Mouse (Mus musculus) MEL (cell line): ENCODE measurements around the gene Polr2i. TPM values are rescaled to one million over a fixed set of nuclear protein-coding genes. Genes with fewer than 3 reads are reported as not detected.
"Not testable (repeated sequence)": the region's sequence is repeated elsewhere in the genome, so short reads cannot be mapped to it uniquely, and the experiment has no call there.

Experiments used
- DNase-seq: peaks from one replicate; pipeline ENCODE4 v3.0.0; 2011; ENCODE audit warnings: low read depth, low spot score
- H3K27ac ChIP-seq: 2 replicates; pipeline ENCODE4 v1.5.1; 2012; ENCODE audit warnings: low read depth, mild to moderate bottlenecking, control low read depth, low read length, moderate library complexity; ENCODE audit not compliant: control insufficient read depth
- H3K27me3 ChIP-seq, 2 experiments: fragments of 150-350 bp in 1 of 2; sonication (generic) in 1 of 2; 2 replicates each; pipeline ENCODE4 v1.6.1; 2012; ENCODE audit warnings: low read length in 2 of 2, mild to moderate bottlenecking in 2 of 2, improper control_type of control experiment in 1 of 2, moderate library complexity in 1 of 2; ENCODE audit not compliant: insufficient read depth in 2 of 2, control insufficient read depth in 1 of 2
- H3K36me3 ChIP-seq, 2 experiments: 2 replicates each; pipeline ENCODE4 v1.6.1; 2012 to 2014; ENCODE audit warnings: low read length in 2 of 2, improper control_type of control experiment in 1 of 2, inconsistent platforms in 1 of 2, mild to moderate bottlenecking in 1 of 2; ENCODE audit not compliant: insufficient read depth in 2 of 2, control insufficient read depth in 1 of 2
- H3K4me1 ChIP-seq, 2 experiments: fragments of 150-350 bp in 1 of 2; sonication (generic) in 1 of 2; 2 replicates each; pipeline ENCODE4 v1.6.1; 2012; ENCODE audit warnings: low read length in 2 of 2, improper control_type of control experiment in 1 of 2, mild to moderate bottlenecking in 1 of 2; ENCODE audit not compliant: insufficient read depth in 2 of 2, control insufficient read depth in 1 of 2
- H3K4me3 ChIP-seq, 2 experiments: fragments of 150-350 bp in 1 of 2; sonication (generic) in 1 of 2; 2 replicates each; pipeline ENCODE4 v1.5.1; 2012; ENCODE audit warnings: low read depth in 2 of 2, low read length in 2 of 2, mild to moderate bottlenecking in 2 of 2, moderate library complexity in 2 of 2, control low read depth in 1 of 2, improper control_type of control experiment in 1 of 2; ENCODE audit not compliant: control insufficient read depth in 1 of 2, insufficient read depth in 1 of 2
- H3K79me2 ChIP-seq: 2 replicates; pipeline ENCODE4 v1.6.1; 2012; ENCODE audit warnings: mild to moderate bottlenecking, low read length, moderate library complexity; ENCODE audit not compliant: control insufficient read depth, poor library complexity, insufficient read depth
- H3K9ac ChIP-seq: 2 replicates; pipeline ENCODE4 v1.6.1; 2012; ENCODE audit warnings: low read depth, mild to moderate bottlenecking, control low read depth, low read length, moderate library complexity; ENCODE audit not compliant: control insufficient read depth, poor library complexity, severe bottlenecking
- H3K9me3 ChIP-seq: fragments of 150-350 bp; sonication (generic); replicated peaks from 2 replicates; pipeline ENCODE4 v1.6.1; 2012; ENCODE audit warnings: mild to moderate bottlenecking, low read length, improper control_type of control experiment, moderate library complexity; ENCODE audit not compliant: insufficient read depth
- CHD1 ChIP-seq: IDR thresholded peaks from 2 replicates; pipeline ENCODE4 v1.6.1; 2012; ENCODE audit warnings: low read depth, mild to moderate bottlenecking, inconsistent platforms, low read length, improper control_type of control experiment
- NRF1 ChIP-seq: IDR thresholded peaks from 2 replicates; pipeline ENCODE4 v1.6.1; 2014; ENCODE audit warnings: low read depth, mild to moderate bottlenecking, inconsistent platforms, low read length, improper control_type of control experiment, moderate library complexity; ENCODE audit not compliant: poor library complexity, insufficient read depth, severe bottlenecking
- POLR2AphosphoS5 ChIP-seq: IDR thresholded peaks from 2 replicates; pipeline ENCODE4 v1.6.1; 2012; ENCODE audit warnings: low read depth, borderline replicate concordance, mild to moderate bottlenecking, inconsistent platforms, low read length, moderate library complexity, mixed read lengths
- RCOR1 ChIP-seq: IDR thresholded peaks from 2 replicates; pipeline ENCODE4 v1.6.1; 2012; ENCODE audit warnings: low read depth, mild to moderate bottlenecking, inconsistent platforms, low read length, improper control_type of control experiment
- TBP ChIP-seq: IDR thresholded peaks from 2 replicates; pipeline ENCODE4 v1.8.0; 2011; ENCODE audit warnings: low read depth, low read length, improper control_type of control experiment
- ZKSCAN1 ChIP-seq: IDR thresholded peaks from 2 replicates; pipeline ENCODE4 v1.6.1; 2012; ENCODE audit warnings: low read depth, mild to moderate bottlenecking, inconsistent platforms, low read length, improper control_type of control experiment, moderate library complexity
- ZMIZ1 ChIP-seq: IDR thresholded peaks from 2 replicates; pipeline ENCODE4 v1.6.1; 2012; ENCODE audit warnings: low read depth, mild to moderate bottlenecking, inconsistent platforms, low read length, improper control_type of control experiment, moderate library complexity
- polyA plus RNA-seq, 2 experiments: library from polyadenylated mRNA; stranded (reverse) in 1 of 2; unstranded in 1 of 2; fragments of >175 nt in 1 of 2; fragments of >200 nt in 1 of 2; gene quantifications; 2 replicates each; pipeline versions ENCODE4 v1.2.1 to v1.2.4; 2012; ENCODE audit warnings: low replicate concordance in 2 of 2, low read depth in 1 of 2; ENCODE audit not compliant: insufficient read length in 2 of 2, insufficient read depth in 1 of 2, missing spikeins in 1 of 2
- total RNA-seq: library from RNA; depleted of rRNA; stranded (reverse); fragments of 300-350 nt; gene quantifications from 2 replicates; pipeline ENCODE4 v1.2.3, GENCODE M21; 2012

The Polr2i gene
- total and polyA plus RNA-seq, 3 experiments: 118 to 128 TPM; not detected in 1

DNA sequence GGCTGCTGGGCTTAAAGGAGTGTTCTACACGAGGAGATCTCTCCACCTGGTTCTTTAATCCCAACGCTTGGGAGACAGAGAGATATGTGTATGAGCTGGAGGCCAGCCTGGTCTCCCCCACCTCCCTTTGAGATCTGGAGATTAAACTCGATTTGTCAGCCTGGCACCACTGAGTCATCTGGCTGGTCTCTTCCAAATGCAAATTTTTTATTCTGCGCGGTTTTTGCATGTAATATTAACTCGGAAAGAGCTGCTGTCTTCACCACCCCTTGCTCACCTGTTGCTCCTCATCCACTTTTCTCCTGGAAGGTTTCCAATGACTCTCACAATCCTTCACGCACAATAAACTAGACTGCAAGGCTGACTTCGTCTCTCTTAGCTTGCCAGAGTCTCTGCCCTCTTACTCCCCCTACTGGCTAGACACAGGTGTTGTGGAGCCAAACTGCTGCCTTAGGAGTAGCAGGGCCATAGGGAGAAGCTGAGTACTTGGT is 33.2 kb upstream of the Polr2i start, which contains the start of gene Capns1 (continued):
- no peak for TF ChIP-seq CHD1

DNA sequence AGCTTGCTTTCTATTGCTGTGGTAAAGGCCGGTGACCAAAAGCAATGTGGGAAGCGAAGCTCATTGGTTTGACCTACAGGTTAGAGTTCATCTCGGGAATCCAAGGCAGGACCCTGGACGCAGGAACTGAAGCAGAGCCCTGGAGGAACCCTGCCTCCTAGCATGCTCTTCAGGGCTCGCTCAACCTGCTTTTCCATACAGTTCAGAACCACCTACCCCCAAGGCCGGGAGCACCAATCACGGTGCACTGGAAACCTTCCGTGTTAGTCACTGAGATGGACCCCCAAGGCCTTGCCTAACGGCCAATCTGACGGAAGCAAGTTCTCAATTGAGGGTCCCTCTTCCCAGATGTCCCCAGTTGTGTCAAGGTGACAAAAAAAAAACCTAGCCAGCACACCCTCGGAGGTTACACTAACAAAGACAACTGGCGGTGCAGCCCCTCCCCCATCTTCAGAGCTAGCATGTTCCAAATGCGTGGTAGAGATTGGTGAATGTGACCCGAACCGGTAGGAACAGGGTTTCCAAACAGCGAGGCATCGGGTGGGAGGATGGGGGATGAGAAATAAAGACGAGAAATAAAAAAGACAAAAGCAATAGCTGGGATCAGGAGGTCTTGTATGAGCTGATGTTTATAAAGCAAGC is 32.1 kb upstream of the Polr2i start:
- H3K9ac ChIP-seq: no peak overlapping the region
- H3K27ac ChIP-seq: no peak overlapping the region
- no peak for TF ChIP-seq RCOR1
- no peak overlapping the region for H3K4me3 ChIP-seq
- H3K9me3 ChIP-seq: no peaks in the 10 kb centered on the region
- no peaks in the 10 kb centered on the region for H3K27me3 ChIP-seq
- DNase-seq: no peak
- no peaks in the 10 kb centered on the region; the same call in 1 of the 2 replicates for H3K79me2 ChIP-seq
- peaks cover 0 to 15% of the 10 kb centered on the region in 2 experiments; a peak in 3 of 4 replicates for H3K4me1 ChIP-seq
- H3K36me3 ChIP-seq: peaks cover 0 to 13% of the 10 kb centered on the region in 2 experiments; a peak in 2 of 4 replicates

DNA sequence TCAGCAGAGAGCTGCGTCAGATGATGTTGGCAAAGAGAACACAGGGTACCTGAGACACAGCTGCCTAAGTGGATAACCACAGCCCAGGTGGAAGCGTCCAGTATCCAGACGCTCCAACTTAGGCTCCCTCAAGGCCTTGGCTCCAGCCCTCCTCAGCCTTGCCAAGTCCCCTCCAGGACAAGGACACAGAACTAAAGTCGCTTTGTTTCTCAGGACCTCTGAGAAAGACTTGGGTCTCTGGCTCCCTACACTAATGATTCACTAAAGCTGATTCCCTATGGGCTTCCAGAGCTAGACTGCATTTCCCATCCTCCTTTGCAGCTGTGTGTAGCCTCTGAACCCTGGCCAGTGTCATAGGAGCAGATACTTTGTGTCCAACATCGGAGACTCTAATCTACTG is 31.5 kb upstream of the Polr2i start:
- Histone ChIP-seq H3K9ac (no peak overlapping the region), H3K4me3 (no peak overlapping the region)

DNA sequence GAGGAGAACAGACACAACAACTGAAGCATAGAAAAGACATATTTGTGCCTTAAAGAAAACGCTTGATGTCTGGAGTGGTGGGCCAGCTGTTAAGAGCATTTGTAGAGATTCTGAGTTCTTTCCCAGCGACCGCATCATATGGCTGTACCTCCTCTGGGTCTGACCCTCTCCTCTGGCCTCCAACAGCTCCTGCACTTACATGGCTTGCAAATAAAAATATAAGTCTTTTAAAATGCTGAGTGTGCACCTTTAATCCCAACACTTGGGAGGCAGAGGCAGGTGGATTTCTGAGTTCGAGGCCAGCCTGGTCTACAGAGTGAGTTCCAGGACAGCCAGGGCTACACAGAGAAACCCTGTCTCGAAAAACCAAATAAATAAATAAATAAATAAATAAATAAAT is 31.1 kb upstream of the Polr2i start:
- H3K9ac ChIP-seq, H3K4me3 ChIP-seq, H3K9me3 ChIP-seq, H3K27me3 ChIP-seq, DNase-seq, H3K36me3 ChIP-seq, H3K27ac ChIP-seq, H3K79me2 ChIP-seq: not testable (repeated sequence)
- H3K4me1 ChIP-seq: peaks cover 0 to 11% of the 10 kb centered on the region in 2 experiments; a peak in 3 of 4 replicates

More for the DNA sequence above, 31.5 kb upstream of the Polr2i start:
- no peak overlapping the region for H3K27ac ChIP-seq
- H3K79me2 ChIP-seq: no peaks in the 10 kb centered on the region
- peaks cover 0 to 15% of the 10 kb centered on the region in 2 experiments; a peak in 3 of 4 replicates for H3K4me1 ChIP-seq
- peaks cover 0 to 12% of the 10 kb centered on the region in 2 experiments; a peak in 2 of 4 replicates for H3K36me3 ChIP-seq
- no peaks in the 10 kb centered on the region for H3K27me3 ChIP-seq
- TF ChIP-seq ZMIZ1 (no peak), NRF1 (no peak), TBP (no peak), POLR2AphosphoS5 (no peak), ZKSCAN1 (no peak)
- no peaks in the 10 kb centered on the region for H3K9me3 ChIP-seq
- no peak for DNase-seq
